Mouse (Mus musculus): Measurements from ENCODE around the gene Ankrd31. TPM values are rescaled to one million over a fixed set of nuclear protein-coding genes. Genes with fewer than 3 reads are reported as not detected.
"Not testable (repeated sequence)": the region's sequence is repeated elsewhere in the genome, so short reads cannot be mapped to it uniquely, and the experiment has no call there.

The Ankrd31 gene
- polyA plus RNA-seq, 1 experiment = 0.15 TPM

DNA sequence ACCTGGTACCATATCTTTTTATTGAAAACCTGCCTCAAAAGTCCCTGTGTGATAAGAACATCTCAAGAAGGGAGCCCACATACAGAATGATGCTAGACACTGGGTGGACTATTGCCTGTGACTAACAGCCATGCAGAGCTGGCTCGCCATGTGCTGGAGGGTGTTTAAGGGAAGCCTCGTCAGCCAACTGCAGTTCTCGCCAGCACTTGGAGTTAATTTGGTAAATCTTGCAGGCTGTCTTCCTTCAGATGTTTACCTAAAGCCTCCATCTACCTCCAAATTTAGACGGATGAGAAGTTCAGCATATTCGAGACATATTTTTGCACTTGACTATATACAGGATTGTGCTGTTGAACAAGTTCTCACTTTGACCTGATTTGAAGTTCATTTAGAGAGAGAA is 184.7 kb downstream of the Ankrd31 start:
- Histone ChIP-seq H3K4me1 (ENCODE audit: control insufficient read depth, insufficient read depth, low read length) (peaks cover 4% of the 10 kb centered on the region), H3K27ac (ENCODE audit: insufficient read depth, low read length) (peak overlapping the region; percentile 58; the same call in 1 of the 2 replicates), H3K4me3 (ENCODE audit: insufficient read depth, low read length) (no peak overlapping the region)
- TF ChIP-seq CTCF (IDR thresholded peaks at IDR 0.05; ENCODE audit: extremely low read depth, insufficient read depth, low read length) (no peak), POLR2A (IDR thresholded peaks at IDR 0.05; ENCODE audit: extremely low read depth, insufficient read depth, low read length) (no peak)

GRCm38 (mm10) chr13:96933367-96933766 is 185.3 kb downstream of the Ankrd31 start:
- H3K4me3 ChIP-seq (ENCODE audit: insufficient read depth, low read length) = no peak overlapping the region
- TF ChIP-seq POLR2A (IDR thresholded peaks at IDR 0.05; ENCODE audit: extremely low read depth, insufficient read depth, low read length) = no peak
- TF ChIP-seq CTCF (IDR thresholded peaks at IDR 0.05; ENCODE audit: extremely low read depth, insufficient read depth, low read length) = no peak

DNA sequence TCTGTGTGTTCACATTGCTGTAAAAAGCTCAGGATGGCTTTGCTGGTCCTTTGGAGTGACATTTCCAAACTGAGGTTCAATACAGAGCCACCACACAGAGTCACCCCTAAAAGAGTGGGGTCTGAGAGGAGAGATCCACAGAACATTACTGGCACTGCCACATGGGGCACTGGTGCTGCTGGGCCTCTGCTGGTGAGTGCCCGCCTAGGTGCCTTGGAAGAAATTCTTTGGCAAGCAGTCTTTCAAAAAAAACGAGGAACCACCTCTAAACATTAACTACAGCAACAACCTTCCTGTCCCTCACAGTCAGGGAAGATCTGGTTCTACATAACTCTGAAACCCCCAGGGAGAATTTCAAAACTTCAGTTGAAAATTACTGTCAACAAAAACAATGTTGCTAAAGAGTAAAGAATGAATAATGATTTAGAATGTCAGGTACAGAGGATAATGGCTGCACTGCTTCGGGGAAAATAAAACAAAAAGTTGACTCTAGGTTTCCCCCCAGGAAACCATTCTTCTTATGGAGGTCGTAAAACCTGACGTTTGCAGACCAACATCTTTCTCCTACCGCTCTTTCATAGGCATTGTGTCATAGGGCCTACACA is 188.2 kb downstream of the Ankrd31 start:
- no peak for TF ChIP-seq POLR2A (IDR thresholded peaks at IDR 0.05; ENCODE audit: extremely low read depth, insufficient read depth, low read length)
- TF ChIP-seq CTCF (IDR thresholded peaks at IDR 0.05; ENCODE audit: extremely low read depth, insufficient read depth, low read length) = no peak
- Histone ChIP-seq H3K4me3 (ENCODE audit: insufficient read depth, low read length) (no peak overlapping the region), H3K27ac (ENCODE audit: insufficient read depth, low read length) (no peak overlapping the region), H3K4me1 (ENCODE audit: control insufficient read depth, insufficient read depth, low read length) (peaks cover 6% of the 10 kb centered on the region)

More at GRCm38 (mm10) chr13:96933367-96933766, 185.3 kb downstream of the Ankrd31 start:
- H3K27ac ChIP-seq (ENCODE audit: insufficient read depth, low read length) = peak overlapping the region; percentile 2; the same call in 1 of the 2 replicates
- peaks cover 4% of the 10 kb centered on the region for H3K4me1 ChIP-seq (ENCODE audit: control insufficient read depth, insufficient read depth, low read length)

- Histone ChIP-seq H3K4me1 (ENCODE audit: control insufficient read depth, insufficient read depth, low read length) (peaks cover 6% of the 10 kb centered on the region), H3K4me3 (ENCODE audit: insufficient read depth, low read length) (no peak overlapping the region), H3K27ac (ENCODE audit: insufficient read depth, low read length) (no peak overlapping the region)
- TF ChIP-seq POLR2A (IDR thresholded peaks at IDR 0.05; ENCODE audit: extremely low read depth, insufficient read depth, low read length) (no peak), CTCF (IDR thresholded peaks at IDR 0.05; ENCODE audit: extremely low read depth, insufficient read depth, low read length) (no peak)
These were observed 189.0 kb downstream of the Ankrd31 start for GRCm38 (mm10) chr13:96937059-96937558.

GRCm38 (mm10) chr13:96939680-96940079 is 191.6 kb downstream of the Ankrd31 start:
- Histone ChIP-seq H3K4me1 (ENCODE audit: control insufficient read depth, insufficient read depth, low read length) (peaks cover 2% of the 10 kb centered on the region), H3K27ac (ENCODE audit: insufficient read depth, low read length) (no peak overlapping the region), H3K4me3 (ENCODE audit: insufficient read depth, low read length) (no peak overlapping the region)
- no peak for TF ChIP-seq POLR2A (IDR thresholded peaks at IDR 0.05; ENCODE audit: extremely low read depth, insufficient read depth, low read length)
- no peak for TF ChIP-seq CTCF (IDR thresholded peaks at IDR 0.05; ENCODE audit: extremely low read depth, insufficient read depth, low read length)

GRCm38 (mm10) chr13:96941481-96941880 is 193.4 kb downstream of the Ankrd31 start:
- H3K27ac ChIP-seq (ENCODE audit: insufficient read depth, low read length); H3K4me1 ChIP-seq (ENCODE audit: control insufficient read depth, insufficient read depth, low read length); H3K4me3 ChIP-seq (ENCODE audit: insufficient read depth, low read length): not testable (repeated sequence)

GRCm38 (mm10) chr13:96943571-96943970 is 195.5 kb downstream of the Ankrd31 start:
- TF ChIP-seq CTCF (IDR thresholded peaks at IDR 0.05; ENCODE audit: extremely low read depth, insufficient read depth, low read length) (no peak), POLR2A (IDR thresholded peaks at IDR 0.05; ENCODE audit: extremely low read depth, insufficient read depth, low read length) (no peak)
- Histone ChIP-seq H3K27ac (ENCODE audit: insufficient read depth, low read length) (peak overlapping the region; percentile 51; the same call in 1 of the 2 replicates), H3K4me1 (ENCODE audit: control insufficient read depth, insufficient read depth, low read length) (peaks cover 2% of the 10 kb centered on the region), H3K4me3 (ENCODE audit: insufficient read depth, low read length) (no peak overlapping the region)

- Histone ChIP-seq H3K4me1 (ENCODE audit: control insufficient read depth, insufficient read depth, low read length) (no peaks in the 10 kb centered on the region), H3K4me3 (ENCODE audit: insufficient read depth, low read length) (no peak overlapping the region), H3K27ac (ENCODE audit: insufficient read depth, low read length) (no peak overlapping the region)
- TF ChIP-seq POLR2A (IDR thresholded peaks at IDR 0.05; ENCODE audit: extremely low read depth, insufficient read depth, low read length) (no peak), CTCF (IDR thresholded peaks at IDR 0.05; ENCODE audit: extremely low read depth, insufficient read depth, low read length) (no peak)
These were observed 197.7 kb downstream of the Ankrd31 start for GRCm38 (mm10) chr13:96945748-96946147.

GRCm38 (mm10) chr13:96947722-96948121 is 199.7 kb downstream of the Ankrd31 start:
- peaks cover 1% of the 10 kb centered on the region; the same call in 1 of the 2 replicates for H3K4me1 ChIP-seq (ENCODE audit: control insufficient read depth, insufficient read depth, low read length)
- TF ChIP-seq POLR2A (IDR thresholded peaks at IDR 0.05; ENCODE audit: extremely low read depth, insufficient read depth, low read length) (no peak), CTCF (IDR thresholded peaks at IDR 0.05; ENCODE audit: extremely low read depth, insufficient read depth, low read length) (no peak)
- no peak overlapping the region for H3K4me3 ChIP-seq (ENCODE audit: insufficient read depth, low read length)
- no peak overlapping the region for H3K27ac ChIP-seq (ENCODE audit: insufficient read depth, low read length)

GRCm38 (mm10) chr13:96951880-96952279 is 203.8 kb downstream of the Ankrd31 start:
- Histone ChIP-seq H3K4me3 (ENCODE audit: insufficient read depth, low read length) (no peak overlapping the region), H3K4me1 (ENCODE audit: control insufficient read depth, insufficient read depth, low read length) (peaks cover 1% of the 10 kb centered on the region; the same call in 1 of the 2 replicates), H3K27ac (ENCODE audit: insufficient read depth, low read length) (no peak overlapping the region)
- TF ChIP-seq POLR2A (IDR thresholded peaks at IDR 0.05; ENCODE audit: extremely low read depth, insufficient read depth, low read length) (no peak), CTCF (IDR thresholded peaks at IDR 0.05; ENCODE audit: extremely low read depth, insufficient read depth, low read length) (no peak)
